Mouse (Mus musculus) liver, adult (tissue): ENCODE measurements around the gene Slc35d2.

ENCODE experiments used
- GATA4 ChIP-seq: IDR thresholded peaks from 2 replicates; pipeline ENCODE4 v1.6.1; 2014; ENCODE audit warnings: mild to moderate bottlenecking, low read length; ENCODE audit not compliant: insufficient replicate concordance

Gene Slc35d2

GRCm38 (mm10) chr13:64089130-64089529 lies 40.0 kb downstream of the Slc35d2 start, which contains the start of gene Hsd17b3:
Gene Hsd17b3, minus strand, starts transcription at chr13:64089230.
- TF ChIP-seq GATA4, result no peak

DNA sequence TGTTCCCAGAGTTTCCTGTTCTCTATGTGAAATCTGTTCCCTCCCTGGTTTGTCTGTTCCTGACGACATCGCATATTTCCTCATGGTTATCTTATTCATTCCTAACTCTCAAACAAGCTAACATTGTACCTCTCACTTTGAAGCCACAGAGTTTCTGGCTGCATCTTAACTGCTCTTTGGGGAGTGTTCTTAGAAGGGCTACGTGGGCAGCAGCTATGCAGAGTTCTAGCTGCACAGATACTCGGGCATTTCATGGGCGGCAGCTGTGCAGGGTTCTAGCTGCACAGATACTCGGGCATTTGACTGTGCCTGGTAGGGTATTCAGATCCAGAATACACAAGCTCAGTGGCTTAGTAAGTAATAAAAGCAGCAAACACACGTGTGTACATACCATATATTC lies 41.1 kb downstream of the Slc35d2 start:
- TF ChIP-seq GATA4, result no peak

- no peak for TF ChIP-seq GATA4
Observed at GRCm38 (mm10) chr13:64086036-64086435, 43.1 kb downstream of the Slc35d2 start.

DNA sequence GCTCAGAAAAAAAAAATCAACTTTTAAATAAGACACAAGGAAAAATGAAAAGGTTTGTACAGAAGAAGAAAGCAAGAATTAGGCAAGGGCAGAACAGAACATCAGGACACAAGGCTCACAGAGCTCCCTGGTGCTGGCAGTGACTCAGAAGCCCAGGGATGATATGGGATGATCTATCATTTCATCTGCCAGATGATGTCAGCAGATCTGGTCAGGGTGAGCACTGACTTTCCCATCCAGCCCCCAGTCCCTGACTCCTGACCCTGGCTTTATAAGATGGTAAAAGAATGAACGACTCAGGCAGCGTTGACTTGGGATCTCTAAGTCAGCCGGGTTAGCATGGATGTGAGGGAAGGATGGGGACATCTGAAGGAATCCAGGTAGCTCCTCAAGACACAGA lies 45.8 kb downstream of the Slc35d2 start:
- TF ChIP-seq GATA4, result no peak

DNA sequence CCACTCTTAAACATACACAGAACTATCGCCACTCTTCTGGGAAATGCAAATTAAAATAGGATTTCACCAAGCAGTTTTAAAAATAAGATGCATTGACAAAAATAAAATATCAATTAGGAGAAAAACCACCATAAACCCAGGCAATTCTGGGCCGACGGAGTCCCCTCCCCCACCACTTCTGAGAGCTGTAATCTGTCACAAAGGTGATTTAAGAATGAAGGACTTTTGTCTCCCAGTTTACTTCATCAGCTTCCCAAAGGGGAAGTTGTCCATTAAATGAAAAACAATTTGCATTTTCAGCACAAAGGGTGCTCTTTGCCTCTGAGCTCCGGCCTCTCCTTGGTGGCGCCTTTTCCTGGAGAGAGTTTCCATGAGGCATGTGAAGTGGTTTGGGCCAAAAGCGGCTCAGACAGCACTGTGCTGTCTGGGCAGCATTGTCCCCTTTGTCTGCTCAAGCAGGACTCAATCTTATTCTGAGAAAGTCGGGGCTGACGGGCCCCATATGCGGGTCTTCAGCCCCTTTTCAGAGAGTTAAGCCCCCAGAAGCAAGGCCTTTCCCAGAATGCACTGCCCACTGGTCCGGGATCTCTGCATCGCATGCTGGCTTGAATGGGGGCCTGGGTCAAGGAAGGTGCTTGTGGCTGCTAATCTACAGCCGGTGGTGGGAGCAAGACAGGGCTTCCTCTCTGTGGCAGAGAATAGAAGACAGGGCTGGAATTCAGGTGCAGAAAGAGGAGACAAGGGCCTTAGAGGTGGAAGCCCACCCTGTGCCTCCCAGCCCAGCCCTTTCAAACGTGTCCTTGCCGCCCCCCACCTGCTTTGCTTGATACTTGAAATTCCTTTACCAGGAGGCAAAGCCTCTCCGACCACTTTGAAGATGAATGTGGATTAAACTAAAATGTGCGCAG lies 47.9 kb downstream of the Slc35d2 start:
- TF ChIP-seq GATA4, result no peak

GRCm38 (mm10) chr13:64077591-64077990 lies 51.6 kb downstream of the Slc35d2 start:
- no peak for TF ChIP-seq GATA4

DNA sequence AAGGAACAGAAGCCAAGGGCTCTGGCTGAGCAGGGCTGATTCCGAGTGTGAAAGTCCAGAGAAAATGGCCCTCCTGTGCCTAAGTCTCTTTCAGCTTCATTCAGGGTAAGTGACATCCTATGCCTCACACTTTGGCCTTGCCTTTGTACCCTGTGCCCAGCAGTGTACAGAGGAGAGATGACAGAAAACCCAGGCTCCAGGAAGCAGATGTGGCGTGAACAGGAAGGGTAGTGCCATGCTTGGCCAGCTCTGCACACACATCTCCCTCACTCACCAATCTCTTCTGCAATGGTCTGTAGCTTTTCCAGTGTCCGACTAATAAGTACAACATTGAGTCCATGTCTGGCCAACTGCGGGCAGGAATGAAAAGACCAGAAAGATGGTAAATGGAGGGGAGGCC lies 53.1 kb downstream of the Slc35d2 start:
- TF ChIP-seq GATA4, result no peak

DNA sequence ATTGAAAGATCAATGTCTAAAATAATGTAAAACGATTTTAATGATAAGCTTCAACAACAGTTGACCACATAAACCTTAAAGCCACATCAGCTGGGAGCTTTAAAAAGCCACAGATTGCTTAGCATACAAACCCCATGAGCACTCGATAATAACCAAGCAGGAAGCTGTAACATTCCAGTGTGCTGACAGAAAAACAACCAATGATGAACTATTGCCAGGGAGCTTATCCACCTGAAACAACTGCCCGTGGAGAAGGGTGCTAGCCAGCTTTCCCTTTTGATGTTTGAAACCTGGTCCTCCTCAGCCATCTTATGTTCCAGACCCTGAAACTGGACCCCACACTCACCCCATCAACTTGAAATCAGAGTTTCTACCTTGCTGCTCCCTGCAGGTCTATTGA lies 62.5 kb downstream of the Slc35d2 start:
- TF ChIP-seq GATA4, result no peak

- no peak for TF ChIP-seq GATA4
Observed at GRCm38 (mm10) chr13:64064276-64064675, 64.9 kb downstream of the Slc35d2 start.

- no peak for TF ChIP-seq GATA4
Observed at GRCm38 (mm10) chr13:64060935-64061506, 68.1 kb downstream of the Slc35d2 start.

DNA sequence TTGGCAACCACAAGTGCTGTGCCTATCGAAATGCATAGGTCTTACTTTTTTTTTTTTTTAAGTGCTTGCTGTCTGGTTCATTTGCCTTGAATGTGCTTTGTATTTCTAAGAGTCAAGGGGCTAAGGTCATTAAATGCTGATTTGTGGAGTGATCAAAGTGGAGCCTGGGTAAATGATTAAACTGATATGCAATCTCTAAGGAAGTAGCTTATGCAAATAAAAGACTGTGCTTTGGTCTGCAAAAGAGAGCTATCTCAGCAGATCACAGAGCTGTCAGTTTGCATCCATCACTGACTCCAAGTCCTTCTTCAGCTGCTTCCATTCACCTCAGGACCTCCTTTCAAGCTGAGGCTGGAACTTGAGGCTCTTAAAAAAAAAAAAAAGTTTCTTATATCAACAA lies 75.2 kb downstream of the Slc35d2 start:
- TF ChIP-seq GATA4, result peak; percentile 65; the same call in 1 of the 2 replicates

- no peak for TF ChIP-seq GATA4
Observed at GRCm38 (mm10) chr13:64050895-64051294, 78.3 kb downstream of the Slc35d2 start.

- TF ChIP-seq GATA4, result no peak
Observed at GRCm38 (mm10) chr13:64049535-64049934, 79.6 kb downstream of the Slc35d2 start.

DNA sequence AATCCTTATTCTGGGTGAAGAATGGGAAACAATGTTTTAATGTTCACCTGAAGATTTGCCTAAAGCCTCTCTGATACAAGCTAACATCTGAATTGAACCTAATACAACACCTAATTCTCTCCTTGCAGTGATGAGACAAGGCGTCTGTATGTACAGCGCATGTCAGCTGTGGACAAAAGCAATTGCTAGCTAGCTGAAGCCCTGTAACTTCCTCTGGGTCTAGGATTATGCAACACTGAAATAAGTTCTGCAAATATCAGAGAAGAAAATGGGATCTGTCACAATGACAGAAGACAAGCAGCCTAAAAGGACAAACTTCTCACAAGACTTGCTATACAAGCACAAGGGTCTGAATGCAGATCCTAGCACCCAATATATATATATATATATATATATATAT lies 80.7 kb downstream of the Slc35d2 start:
- TF ChIP-seq GATA4, result no peak
